Mouse (Mus musculus): ENCODE measurements around the gene Pigf. TPM values are rescaled to one million over a fixed set of nuclear protein-coding genes. Genes with fewer than 3 reads are reported as not detected.
A peak's percentile ranks its signal among the peaks of the same experiment; 100 is the strongest.

The Pigf gene
- total RNA-seq, 1 experiment from 2014 or later, result 15.4 TPM

DNA sequence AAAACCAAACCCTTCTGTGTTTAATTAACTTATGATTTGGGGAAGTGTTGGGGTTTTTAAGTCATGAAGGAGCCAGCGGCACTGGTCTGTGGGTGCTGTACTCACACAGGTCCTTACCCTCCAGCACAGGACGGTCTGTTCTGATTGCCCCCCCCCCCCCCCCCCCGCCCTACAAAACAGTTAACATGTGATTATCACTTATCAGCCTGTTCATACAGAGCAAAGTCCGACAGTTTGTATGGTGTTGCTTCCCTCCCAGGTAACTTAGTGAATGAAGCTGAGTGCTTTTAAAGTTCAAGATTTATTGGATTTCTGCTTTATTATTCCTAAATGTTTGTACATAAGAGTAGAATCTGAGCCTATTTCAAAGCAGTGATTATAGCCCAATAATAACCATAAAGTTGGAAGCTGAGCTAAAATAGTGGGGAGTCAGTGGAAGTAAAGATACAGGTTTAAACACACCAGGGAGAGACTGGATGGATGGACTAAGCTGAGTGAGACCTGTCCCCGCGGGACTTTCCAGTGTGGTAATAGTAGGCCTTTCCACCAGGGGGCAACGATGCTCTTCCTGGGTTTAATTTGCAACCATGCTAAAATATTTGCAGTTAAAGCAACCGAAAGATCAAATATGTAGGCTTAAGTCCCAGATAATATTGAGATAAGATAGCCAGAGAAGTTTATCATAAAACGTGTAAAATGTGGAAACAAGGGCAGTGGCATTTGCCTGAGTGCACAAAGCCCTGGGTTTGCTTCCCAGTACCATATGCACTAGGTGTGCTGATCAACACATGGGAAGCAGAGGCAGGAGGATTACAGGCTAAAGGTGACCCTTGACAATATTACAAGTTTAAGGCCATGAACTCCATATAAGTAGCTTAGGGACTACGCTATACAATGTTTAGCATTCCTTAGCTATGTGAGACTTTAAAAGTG lies 11.2 kb upstream of the Pigf start:
- DNase-seq, result peak; percentile 34

- peak; percentile 12 for DNase-seq
These were observed 539 bp downstream of the Pigf start for GRCm38 (mm10) chr17:87024491-87025242.

DNA sequence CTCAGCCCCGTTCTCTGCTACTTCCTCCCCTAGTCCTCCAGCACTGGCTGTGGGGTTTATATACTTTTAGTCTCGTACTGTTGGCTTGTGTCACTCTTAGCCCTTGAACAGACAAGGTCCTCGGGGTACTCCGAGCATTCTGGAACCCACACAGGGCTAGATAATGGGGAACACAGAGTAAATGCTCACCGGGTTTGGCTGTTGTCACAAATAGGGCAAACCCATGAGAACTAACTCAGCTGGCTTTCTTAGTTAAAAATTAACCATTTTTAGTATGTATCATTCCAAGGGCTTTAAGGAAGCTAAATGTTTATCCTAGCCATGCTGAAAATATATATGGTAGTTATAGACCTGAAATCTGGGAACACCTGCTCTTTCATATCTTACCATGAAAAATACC lies 5.5 kb downstream of the Pigf start:
- no peak for DNase-seq

- DNase-seq, result peak; percentile 28
These were observed 13.7 kb downstream of the Pigf start for GRCm38 (mm10) chr17:87011301-87012019.

GRCm38 (mm10) chr17:87008950-87009349 lies 16.3 kb downstream of the Pigf start:
- DNase-seq, result no peak

GRCm38 (mm10) chr17:86997323-86997722 lies 27.9 kb downstream of the Pigf start:
- DNase-seq, result no peak

- DNase-seq, result no peak
These were observed 33.9 kb downstream of the Pigf start for GRCm38 (mm10) chr17:86991306-86991705.

- no peak for DNase-seq
These were observed 36.5 kb downstream of the Pigf start for GRCm38 (mm10) chr17:86988601-86989184.

GRCm38 (mm10) chr17:86988161-86988560 lies 37.0 kb downstream of the Pigf start:
- no peak for DNase-seq

GRCm38 (mm10) chr17:86986449-86987138 lies 38.6 kb downstream of the Pigf start:
- DNase-seq, result no peak

DNA sequence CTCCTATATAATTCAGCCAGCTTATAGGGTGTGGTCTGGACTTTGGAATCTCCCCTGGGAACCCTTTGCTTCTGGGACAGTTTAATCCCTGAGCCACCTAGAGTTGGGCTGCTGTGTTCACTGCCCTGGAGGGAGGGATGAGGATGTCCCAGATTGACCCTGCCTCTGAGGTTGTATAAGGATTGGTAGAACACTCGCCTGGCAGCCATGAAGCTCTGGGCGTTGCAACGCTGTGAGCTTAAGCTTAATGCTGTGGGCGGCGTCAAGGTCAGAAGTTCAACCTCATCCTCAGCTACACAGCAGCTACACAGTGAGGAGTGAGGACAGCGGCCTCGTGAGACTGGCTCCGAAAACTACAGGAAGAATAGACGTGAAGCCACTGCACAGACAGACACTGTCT lies 42.7 kb downstream of the Pigf start:
- DNase-seq, result no peak

DNA sequence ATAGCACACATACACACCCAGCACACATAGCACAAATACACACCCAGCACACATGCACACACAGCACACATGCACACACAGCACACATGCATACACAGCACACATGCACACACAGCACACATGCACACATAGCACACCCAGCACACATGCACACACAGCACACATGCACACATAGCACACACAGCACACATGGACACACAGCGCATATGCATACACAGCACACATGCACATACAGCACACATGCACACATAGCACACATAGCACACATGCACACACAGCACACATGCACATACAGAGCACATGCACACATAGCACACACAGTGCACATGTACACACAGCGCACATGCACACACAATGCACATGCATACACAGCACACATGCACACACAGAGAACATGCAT lies 43.5 kb downstream of the Pigf start:
- no peak for DNase-seq

- no peak for DNase-seq
These were observed 44.0 kb downstream of the Pigf start for GRCm38 (mm10) chr17:86981205-86981604.

- no peak for DNase-seq
These were observed 46.7 kb downstream of the Pigf start for GRCm38 (mm10) chr17:86978496-86978895.

DNA sequence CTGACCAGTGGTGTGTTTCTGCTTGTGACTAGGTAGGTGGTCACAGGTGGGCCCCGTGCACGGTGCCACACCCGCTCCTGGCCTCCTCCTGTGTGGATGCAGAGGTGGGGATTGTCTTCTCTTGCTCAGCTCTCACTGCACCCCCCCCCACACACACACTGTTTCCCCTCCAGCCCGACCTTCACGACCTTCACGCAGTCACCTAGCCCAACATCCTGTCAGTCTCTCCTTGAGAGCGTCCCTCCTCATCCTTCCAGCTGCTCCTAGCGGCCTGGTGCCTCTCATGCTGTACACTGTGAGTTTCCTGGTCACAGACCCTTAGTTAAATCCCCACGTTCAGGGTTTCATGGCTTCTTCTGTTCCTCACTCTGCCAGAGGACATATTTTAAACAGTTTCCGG lies 48.8 kb downstream of the Pigf start:
- no peak for DNase-seq

GRCm38 (mm10) chr17:86973097-86973496 lies 52.1 kb downstream of the Pigf start:
- DNase-seq, result no peak

DNA sequence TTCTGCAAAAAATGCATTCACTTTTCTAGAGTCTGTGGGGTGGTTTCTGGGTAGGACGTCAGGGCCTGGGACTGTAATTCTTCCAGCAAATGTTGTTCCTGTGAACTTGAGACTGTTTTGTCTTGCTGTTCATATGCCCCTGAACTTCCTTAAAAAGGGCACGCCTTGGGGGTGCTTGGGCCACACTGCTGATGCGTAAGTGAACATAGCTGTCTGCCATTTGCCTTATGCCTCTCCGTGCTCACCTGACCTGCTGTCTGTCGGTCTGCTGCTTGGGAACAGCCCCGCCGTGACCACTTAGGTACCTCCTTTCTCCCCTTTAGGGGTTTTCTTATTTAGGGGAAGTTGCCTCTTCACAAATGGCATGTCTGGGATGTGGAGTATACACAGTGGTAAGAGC lies 53.3 kb downstream of the Pigf start:
- DNase-seq, result no peak

DNA sequence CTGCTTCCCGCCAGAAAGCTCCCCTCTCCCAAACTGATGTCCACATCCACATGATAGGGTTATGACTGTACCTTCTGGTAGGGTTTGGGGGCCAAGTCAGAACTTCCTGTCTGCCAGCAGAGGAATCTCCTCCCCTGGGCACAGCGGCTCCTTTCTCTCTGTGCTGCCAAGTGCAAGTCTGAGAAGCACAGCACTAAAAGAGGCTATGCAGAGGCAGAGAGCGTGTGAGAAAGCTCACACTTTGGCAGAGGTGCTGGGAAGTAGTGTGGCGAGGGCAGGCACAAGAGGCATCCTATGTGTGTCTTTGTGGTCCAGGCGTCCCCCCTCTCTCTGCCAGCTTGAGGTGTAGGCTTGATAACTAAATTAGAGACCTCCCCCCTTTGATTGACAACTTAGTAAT lies 54.2 kb downstream of the Pigf start:
- DNase-seq, result no peak

DNA sequence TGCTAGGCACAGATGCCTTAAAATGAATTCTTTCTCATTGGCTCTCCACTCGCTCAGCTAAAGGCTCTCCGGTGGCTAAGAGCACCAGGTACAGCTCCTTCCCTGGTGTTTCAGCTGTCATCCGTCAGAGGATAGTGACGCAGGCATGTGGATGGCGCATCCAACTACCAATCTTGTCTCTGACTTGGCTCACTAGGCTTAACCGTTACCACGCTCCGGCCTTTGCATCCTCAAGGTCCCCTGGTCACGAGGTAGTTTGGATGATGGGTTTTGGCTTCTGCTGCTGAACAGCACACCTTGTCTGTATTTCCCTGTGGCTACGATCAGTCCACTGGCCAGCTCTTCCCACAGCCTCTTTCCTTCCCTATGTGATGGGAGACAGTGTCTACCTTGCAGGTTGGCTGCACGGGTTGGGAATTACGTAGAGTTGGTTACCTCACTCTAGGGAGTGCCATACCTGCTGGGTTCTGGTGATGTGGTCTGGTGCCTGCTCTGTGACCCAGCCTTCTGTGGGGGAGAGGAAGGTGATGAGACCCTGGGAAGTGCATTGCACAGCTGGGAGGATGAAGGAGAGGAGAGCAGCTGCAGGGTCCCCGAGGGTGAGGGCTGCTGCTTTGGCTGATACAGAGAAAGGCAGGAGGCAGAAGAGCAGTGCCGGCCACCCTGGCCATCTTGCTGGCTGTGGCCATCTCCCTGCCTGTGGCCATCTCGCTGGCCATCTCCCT lies 55.0 kb downstream of the Pigf start:
- DNase-seq, result no peak

- DNase-seq, result no peak
These were observed 55.6 kb downstream of the Pigf start for GRCm38 (mm10) chr17:86969582-86969981.

GRCm38 (mm10) chr17:86968581-86968980 lies 56.6 kb downstream of the Pigf start:
- DNase-seq, result no peak
